Mouse (Mus musculus): Measurements from ENCODE around the gene Cops2. TPM values are rescaled to one million over a fixed set of nuclear protein-coding genes. Genes with fewer than 3 reads are reported as not detected.

The Cops2 gene
- polyA plus RNA-seq (2017; shearing (Covaris generic)), result 100 to 1,000 TPM in 1 of 3 experiments, 10 to 100 TPM in 2; 80.3 to 114 (median 87.5) TPM

- ATAC-seq, result peak; percentile 99
Measured at GRCm38 (mm10) chr2:125858521-125859280, at the start of gene Cops2, which contains the start of gene Galk2. Cops2 (minus strand) TSS chr2:125859139. Galk2 (plus strand) TSS chr2:125859109.

- no peak for ATAC-seq
Measured at GRCm38 (mm10) chr2:125907580-125908255, 48.8 kb upstream of the Cops2 start.

GRCm38 (mm10) chr2:125906407-125907066, 47.6 kb upstream of the Cops2 start:
- no peak for ATAC-seq

GRCm38 (mm10) chr2:125901426-125901825, 42.5 kb upstream of the Cops2 start:
- no peak for ATAC-seq

- no peak for ATAC-seq
Measured at GRCm38 (mm10) chr2:125900797-125901410, 42.0 kb upstream of the Cops2 start.

- ATAC-seq, result no peak
Measured at GRCm38 (mm10) chr2:125896355-125896754, 37.4 kb upstream of the Cops2 start.

- no peak for ATAC-seq
Measured at GRCm38 (mm10) chr2:125895099-125895498, 36.2 kb upstream of the Cops2 start.

GRCm38 (mm10) chr2:125893096-125893495, 34.2 kb upstream of the Cops2 start:
- no peak for ATAC-seq

GRCm38 (mm10) chr2:125885891-125886576, 27.1 kb upstream of the Cops2 start:
- ATAC-seq, result no peak

- no peak for ATAC-seq
Measured at GRCm38 (mm10) chr2:125870159-125870558, 11.2 kb upstream of the Cops2 start.

- no peak for ATAC-seq
Measured at GRCm38 (mm10) chr2:125868301-125868700, 9.4 kb upstream of the Cops2 start.

- peak; percentile 97 for ATAC-seq
Measured at GRCm38 (mm10) chr2:125866058-125866740, 7.3 kb upstream of the Cops2 start.

GRCm38 (mm10) chr2:125865585-125865984, 6.6 kb upstream of the Cops2 start:
- ATAC-seq, result no peak

- no peak for ATAC-seq
Measured at GRCm38 (mm10) chr2:125864551-125864950, 5.6 kb upstream of the Cops2 start.

- ATAC-seq, result no peak
Measured at GRCm38 (mm10) chr2:125863799-125864198, 4.9 kb upstream of the Cops2 start.

GRCm38 (mm10) chr2:125857707-125858106, 1.2 kb downstream of the Cops2 start:
- no peak for ATAC-seq

- ATAC-seq, result no peak
Measured at GRCm38 (mm10) chr2:125851237-125851636, 7.7 kb downstream of the Cops2 start.

GRCm38 (mm10) chr2:125838708-125839284, 20.1 kb downstream of the Cops2 start:
- ATAC-seq, result no peak

- ATAC-seq, result no peak
Measured at GRCm38 (mm10) chr2:125838091-125838490, 20.8 kb downstream of the Cops2 start.

- peak; percentile 77 for ATAC-seq
Measured at GRCm38 (mm10) chr2:125829924-125830323, 29.0 kb downstream of the Cops2 start.

- no peak for ATAC-seq
Measured at GRCm38 (mm10) chr2:125827898-125828297, 31.0 kb downstream of the Cops2 start.
